Mouse (Mus musculus) ES-E14 (cell line): ENCODE measurements at regions not wholly inside any gene's neighbourhood (a gene's known extent, or its start where the extent isn't known, plus 50 kb on each side); places are given as distances from the start of the nearest gene placed in this dataset.

Experiments used
- DNase-seq: peaks from one replicate; pipeline ENCODE4 v3.0.0-alpha.2; 2013; ENCODE audit warnings: low read depth, low spot score
- H3K27ac ChIP-seq: 2 replicates; pipeline ENCODE4 v1.5.1; 2012; ENCODE audit warnings: low read depth, mild to moderate bottlenecking, low read length, moderate library complexity, mixed read lengths; ENCODE audit not compliant: poor library complexity, insufficient read depth, severe bottlenecking
- H3K36me3 ChIP-seq: 2 replicates; pipeline ENCODE4 v1.6.1; 2012; ENCODE audit warnings: mild to moderate bottlenecking, low read length, moderate library complexity, mixed read lengths; ENCODE audit not compliant: control insufficient read depth, poor library complexity, insufficient read depth, severe bottlenecking
- H3K4me1 ChIP-seq, 2 experiments: fragments of 150-350 bp in 1 of 2; sonication (generic) in 1 of 2; 2 replicates each; pipeline ENCODE4 v1.6.1; 2012; ENCODE audit warnings: low read length in 2 of 2, mild to moderate bottlenecking in 1 of 2, mixed read lengths in 1 of 2; ENCODE audit not compliant: control insufficient read depth in 2 of 2, insufficient read depth in 2 of 2, poor library complexity in 1 of 2
- H3K4me3 ChIP-seq, 2 experiments: fragments of 150-350 bp in 1 of 2; sonication (generic) in 1 of 2; 2 replicates each; pipeline ENCODE4 v1.5.1; 2012; ENCODE audit warnings: low read length in 2 of 2, low read depth in 1 of 2, mild to moderate bottlenecking in 1 of 2, mixed read lengths in 1 of 2; ENCODE audit not compliant: insufficient read depth in 1 of 2, poor library complexity in 1 of 2, severe bottlenecking in 1 of 2
- H3K9ac ChIP-seq: 2 replicates; pipeline ENCODE4 v1.6.1; 2012; ENCODE audit warnings: low read depth, mild to moderate bottlenecking, low read length, mixed read lengths; ENCODE audit not compliant: poor library complexity, insufficient read depth, severe bottlenecking
- H3K9me3 ChIP-seq: fragments of 150-350 bp; sonication (generic); 2 replicates; pipeline ENCODE4 v1.6.1; 2012; ENCODE audit warnings: low read depth, mild to moderate bottlenecking, low read length; ENCODE audit not compliant: control insufficient read depth, insufficient read depth
- CHD2 ChIP-seq: IDR thresholded peaks from 2 replicates; pipeline ENCODE4 v1.6.1; 2014; ENCODE audit warnings: mild to moderate bottlenecking, low read depth, low read length, inconsistent platforms
- HCFC1 ChIP-seq: IDR thresholded peaks from 2 replicates; pipeline ENCODE4 v1.6.1; 2012; ENCODE audit warnings: low read length, inconsistent platforms, borderline replicate concordance; ENCODE audit not compliant: insufficient read depth
- MAFK ChIP-seq: IDR thresholded peaks from 2 replicates; pipeline ENCODE4 v1.6.1; 2014; ENCODE audit warnings: mild to moderate bottlenecking, low read depth, low read length, inconsistent platforms; ENCODE audit not compliant: insufficient read depth
- ZC3H11A ChIP-seq: IDR thresholded peaks from 2 replicates; pipeline ENCODE4 v1.6.1; 2012; ENCODE audit warnings: low read depth, mild to moderate bottlenecking, inconsistent platforms, low read length, borderline replicate concordance
- ZNF384 ChIP-seq: IDR thresholded peaks from 2 replicates; pipeline ENCODE4 v1.6.1; 2012; ENCODE audit warnings: low read depth, low read length, inconsistent platforms
- in situ Hi-C, 2 experiments: fragments of 600-800 bp; cut with MboI; formaldehyde crosslinking; loops; one replicate each; pipeline ENCODE4 v1.15.1; 2025; ENCODE audit warnings: low sequenced_read_pairs in 2 of 2, inconsistent platforms in 1 of 2; ENCODE audit not compliant: unreplicated experiment in 2 of 2

GRCm38 (mm10) chr16:24172653-24173052 is 184.0 kb upstream of the Bcl6 start:
- DNase-seq, result no peak
- no peaks in the 10 kb centered on the region for H3K36me3 ChIP-seq
- H3K27ac ChIP-seq, result no peak overlapping the region
- in situ Hi-C loops, result no loop called here
- H3K9ac ChIP-seq, result no peak overlapping the region
- no peak overlapping the region for H3K4me3 ChIP-seq
- H3K9me3 ChIP-seq, result no peaks in the 10 kb centered on the region
- TF ChIP-seq CHD2 (no peak), HCFC1 (no peak), ZNF384 (no peak), ZC3H11A (no peak), MAFK (no peak)
- H3K4me1 ChIP-seq, result peaks cover 0 to 3% of the 10 kb centered on the region in 2 experiments; a peak in 1 of 4 replicates

- Histone ChIP-seq H3K4me3 (no peak overlapping the region), H3K9ac (no peak overlapping the region), H3K4me1 (peaks cover 0 to 3% of the 10 kb centered on the region in 2 experiments; a peak in 1 of 4 replicates), H3K27ac (no peak overlapping the region), H3K36me3 (no peaks in the 10 kb centered on the region), H3K9me3 (no peaks in the 10 kb centered on the region)
- DNase-seq, result no peak
- TF ChIP-seq ZNF384 (no peak), ZC3H11A (no peak), HCFC1 (no peak), MAFK (no peak), CHD2 (no peak)
- in situ Hi-C loops, result no loop called here
Observed at GRCm38 (mm10) chr16:24172065-24172464, 183.4 kb upstream of the Bcl6 start.

GRCm38 (mm10) chr16:24171161-24171560 is 182.5 kb upstream of the Bcl6 start:
- H3K9ac ChIP-seq, result no peak overlapping the region
- no peaks in the 10 kb centered on the region for H3K36me3 ChIP-seq
- TF ChIP-seq MAFK (no peak), HCFC1 (no peak), CHD2 (no peak), ZNF384 (no peak), ZC3H11A (no peak)
- peaks cover 0 to 3% of the 10 kb centered on the region in 2 experiments; a peak in 1 of 4 replicates for H3K4me1 ChIP-seq
- no peaks in the 10 kb centered on the region for H3K9me3 ChIP-seq
- no peak for DNase-seq
- no peak overlapping the region for H3K4me3 ChIP-seq
- in situ Hi-C loops, result no loop called here
- no peak overlapping the region for H3K27ac ChIP-seq

- Histone ChIP-seq H3K4me1 (no peaks in the 10 kb centered on the region), H3K9ac (no peak overlapping the region), H3K9me3 (no peaks in the 10 kb centered on the region), H3K36me3 (no peaks in the 10 kb centered on the region), H3K4me3 (no peak overlapping the region), H3K27ac (no peak overlapping the region)
- TF ChIP-seq HCFC1 (no peak), ZNF384 (no peak), CHD2 (no peak), MAFK (no peak), ZC3H11A (no peak)
- in situ Hi-C loops, result no loop called here
- DNase-seq, result no peak
Observed at GRCm38 (mm10) chr16:24166496-24166895, 177.8 kb upstream of the Bcl6 start.

- in situ Hi-C loops, result no loop called here
- no peak overlapping the region for H3K27ac ChIP-seq
- no peak overlapping the region for H3K9ac ChIP-seq
Observed at GRCm38 (mm10) chr16:24165461-24166081, 176.9 kb upstream of the Bcl6 start.

More at GRCm38 (mm10) chr16:24165461-24166081, 176.9 kb upstream of the Bcl6 start:
- no peak for TF ChIP-seq ZNF384
- TF ChIP-seq ZC3H11A, result no peak
- no peak for TF ChIP-seq CHD2
- no peak for TF ChIP-seq HCFC1
- H3K36me3 ChIP-seq, result no peaks in the 10 kb centered on the region
- H3K4me3 ChIP-seq, result no peak overlapping the region
- no peaks in the 10 kb centered on the region for H3K4me1 ChIP-seq
- no peak for DNase-seq
- H3K9me3 ChIP-seq, result no peaks in the 10 kb centered on the region
